Mouse (Mus musculus) hindbrain, postnatal 0 days (tissue): ENCODE measurements at regions not wholly inside any gene's neighbourhood (a gene's known extent, or its start where the extent isn't known, plus 50 kb on each side); places are given as distances from the start of the nearest gene placed in this dataset.
A peak's percentile ranks its signal among the peaks of the same experiment; 100 is the strongest.
"Not testable (repeated sequence)": the region's sequence is repeated elsewhere in the genome, so short reads cannot be mapped to it uniquely, and the experiment has no call there.

ENCODE experiments used
- ATAC-seq: fragments of 200-750 bp; cut with Nextera tagmentation; 2 replicates; pipeline ENCODE4 v1.8.0; 2017; ENCODE audit warnings: mild to moderate bottlenecking, moderate TSS enrichment, moderate library complexity
- DNase-seq: peaks from one replicate; pipeline ENCODE4 v3.0.0-alpha.2; 2015; ENCODE audit warnings: low spot score
- H3K27ac ChIP-seq: fragments of 300-500 bp; sonication (generic); 2 replicates; pipeline ENCODE4 v1.5.1; 2014; ENCODE audit warnings: mild to moderate bottlenecking
- H3K27me3 ChIP-seq: fragments of 300-500 bp; sonication (generic); 2 replicates; pipeline ENCODE4 v1.6.1; 2014; ENCODE audit warnings: low read length, mixed read lengths; ENCODE audit not compliant: insufficient read depth
- H3K36me3 ChIP-seq: fragments of 300-500 bp; sonication (generic); 2 replicates; pipeline ENCODE4 v1.6.1; 2014; ENCODE audit warnings: low read length, mixed read lengths; ENCODE audit not compliant: insufficient read depth
- H3K4me1 ChIP-seq: fragments of 300-500 bp; sonication (generic); 2 replicates; pipeline ENCODE4 v1.6.1; 2014; ENCODE audit warnings: antibody characterized with exemption, low read length, mixed read lengths; ENCODE audit not compliant: insufficient read depth
- H3K4me2 ChIP-seq: fragments of 300-500 bp; sonication (generic); 2 replicates; pipeline ENCODE4 v1.6.1; 2014; ENCODE audit warnings: low read depth, mild to moderate bottlenecking, low read length, moderate library complexity, mixed read lengths
- H3K4me3 ChIP-seq: fragments of 300-500 bp; sonication (generic); 2 replicates; pipeline ENCODE4 v1.5.1; 2014; ENCODE audit warnings: low read length
- H3K9ac ChIP-seq: fragments of 300-500 bp; sonication (generic); replicated peaks from 2 replicates; pipeline ENCODE4 v1.6.1; 2014; ENCODE audit warnings: mild to moderate bottlenecking, low read length, moderate library complexity, mixed read lengths
- H3K9me3 ChIP-seq: fragments of 300-500 bp; sonication (generic); 2 replicates; pipeline ENCODE4 v1.6.1; 2016; ENCODE audit warnings: low read length, mixed read lengths
- CTCF ChIP-seq: IDR thresholded peaks from 2 replicates; pipeline ENCODE4 v1.5.1; 2016; ENCODE audit warnings: antibody characterized with exemption, control low read depth, low read depth
- WGBS: fragments of 180-500 bp; shearing (Covaris S2); extraction: QIAGEN DNeasy Blood & Tissue Kit; methylation state at CpG from one replicate; pipeline ENCODE4 v1.1.7; 2014; 5-methylcytosine and 5-hydroxymethylcytosine counted together

GRCm38 (mm10) chrX:104931153-104931706, 74.2 kb upstream of the Magee2 start:
- H3K36me3 ChIP-seq, result no peaks in the 10 kb centered on the region
- WGBS, result 88% methylated on average over 2 of the region's 2 CpGs
- no peak for TF ChIP-seq CTCF
- no peak overlapping the region for H3K4me2 ChIP-seq
- no peak for ATAC-seq
- no peaks in the 10 kb centered on the region for H3K9me3 ChIP-seq
- H3K27me3 ChIP-seq, result no peaks in the 10 kb centered on the region
- no peak overlapping the region for H3K9ac ChIP-seq
- no peak overlapping the region for H3K27ac ChIP-seq
- DNase-seq, result peak; percentile 31
- H3K4me1 ChIP-seq, result no peaks in the 10 kb centered on the region
- no peak overlapping the region for H3K4me3 ChIP-seq

- no peak for DNase-seq
- 54% methylated on average over 2 of the region's 2 CpGs for WGBS
- no peak overlapping the region for H3K27ac ChIP-seq
- no peak for ATAC-seq
- no peaks in the 10 kb centered on the region for H3K36me3 ChIP-seq
- no peaks in the 10 kb centered on the region for H3K9me3 ChIP-seq
- no peaks in the 10 kb centered on the region for H3K4me1 ChIP-seq
- H3K9ac ChIP-seq, result no peak overlapping the region
- H3K4me3 ChIP-seq, result no peak overlapping the region
- no peak overlapping the region for H3K4me2 ChIP-seq
- TF ChIP-seq CTCF, result no peak
- H3K27me3 ChIP-seq, result peaks cover 4% of the 10 kb centered on the region; the same call in 1 of the 2 replicates
Measured at GRCm38 (mm10) chrX:104951587-104951986, 94.5 kb upstream of the Magee2 start.

GRCm38 (mm10) chrX:104952809-104953208, 95.7 kb upstream of the Magee2 start:
- 40% methylated on average over 4 of the region's 5 CpGs for WGBS
- not testable (repeated sequence) for H3K27ac ChIP-seq, H3K4me2 ChIP-seq, ATAC-seq, H3K27me3 ChIP-seq, H3K4me1 ChIP-seq, H3K9ac ChIP-seq, H3K36me3 ChIP-seq, DNase-seq, H3K4me3 ChIP-seq, H3K9me3 ChIP-seq

GRCm38 (mm10) chrX:104953391-104953790, 96.3 kb upstream of the Magee2 start:
- H3K4me3 ChIP-seq, H3K9me3 ChIP-seq, DNase-seq, H3K4me2 ChIP-seq, H3K9ac ChIP-seq, H3K36me3 ChIP-seq, H3K27me3 ChIP-seq, H3K27ac ChIP-seq, H3K4me1 ChIP-seq: not testable (repeated sequence)
- peak; percentile 53; the same call in 1 of the 2 replicates for ATAC-seq
- no CpG with 5 or more reads among the region's 3 CpGs for WGBS

DNA sequence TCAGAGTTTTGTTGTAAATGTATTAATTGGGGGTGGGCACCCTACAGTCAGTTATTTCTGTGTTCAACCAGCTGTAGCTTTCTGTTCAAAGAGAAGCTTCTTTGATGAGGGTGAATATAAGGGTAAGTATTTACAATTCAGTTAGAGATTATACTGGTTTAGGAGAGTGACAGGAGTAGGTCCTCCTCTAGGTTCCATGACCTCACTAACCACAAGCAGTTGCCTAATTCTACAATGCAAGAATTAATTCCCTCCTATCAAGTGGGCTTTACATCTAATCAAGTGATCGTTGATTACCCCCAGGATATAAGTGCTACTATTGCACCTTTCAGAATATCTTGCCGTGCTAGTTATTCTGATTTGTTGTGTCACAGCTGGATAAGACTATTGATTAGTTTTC, 101.1 kb upstream of the Pbdc1 start:
- no peak for TF ChIP-seq CTCF
- Histone ChIP-seq H3K4me3 (no peak overlapping the region), H3K9me3 (no peaks in the 10 kb centered on the region), H3K27me3 (no peaks in the 10 kb centered on the region; the same call in 1 of the 2 replicates), H3K36me3 (no peaks in the 10 kb centered on the region), H3K4me1 (no peaks in the 10 kb centered on the region), H3K27ac (no peak overlapping the region), H3K4me2 (no peak overlapping the region), H3K9ac (no peak overlapping the region)
- DNase-seq, result no peak
- WGBS, result 77% methylated on average over 2 of the region's 2 CpGs
- no peak for ATAC-seq

DNA sequence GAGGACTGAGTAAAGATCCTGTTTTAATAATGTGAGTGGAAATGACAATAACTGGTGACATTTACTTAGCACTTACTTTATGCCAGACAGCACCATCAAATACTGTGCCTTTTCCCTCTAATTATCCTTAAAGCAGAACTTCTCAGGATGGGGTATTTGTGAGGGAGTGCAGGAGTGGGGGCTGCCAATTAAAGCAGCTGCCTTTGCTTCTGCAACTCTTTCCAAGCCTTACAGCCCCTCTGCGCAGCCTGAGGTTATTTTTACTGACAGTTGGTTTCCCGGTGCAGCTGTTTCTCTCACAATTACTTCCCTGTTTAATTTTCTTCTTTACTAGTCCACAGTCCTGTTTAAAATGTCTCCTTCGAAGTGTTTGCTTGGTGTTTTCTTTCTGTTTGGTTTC, 76.3 kb upstream of the Pbdc1 start:
- no peak overlapping the region for H3K4me2 ChIP-seq
- H3K4me3 ChIP-seq, result no peak overlapping the region
- no peak overlapping the region for H3K9ac ChIP-seq
- no peak overlapping the region for H3K27ac ChIP-seq
- no peaks in the 10 kb centered on the region for H3K36me3 ChIP-seq
- no peak for TF ChIP-seq CTCF
- no peaks in the 10 kb centered on the region for H3K9me3 ChIP-seq
- 53% methylated on average over 3 of the region's 3 CpGs for WGBS
- H3K4me1 ChIP-seq, result no peaks in the 10 kb centered on the region
- DNase-seq (peak; percentile 1), ATAC-seq (no peak)
- H3K27me3 ChIP-seq, result no peaks in the 10 kb centered on the region; the same call in 1 of the 2 replicates

GRCm38 (mm10) chrX:105006445-105006844, 73.1 kb upstream of the Pbdc1 start:
- Histone ChIP-seq H3K36me3 (no peaks in the 10 kb centered on the region), H3K27ac (no peak overlapping the region), H3K9ac (no peak overlapping the region), H3K9me3 (no peaks in the 10 kb centered on the region), H3K4me2 (no peak overlapping the region), H3K4me1 (no peaks in the 10 kb centered on the region), H3K4me3 (no peak overlapping the region), H3K27me3 (no peaks in the 10 kb centered on the region; the same call in 1 of the 2 replicates)
- 13% methylated on average over 2 of the region's 2 CpGs for WGBS
- ATAC-seq, result no peak
- DNase-seq, result peak; percentile 66
- TF ChIP-seq CTCF, result peak; percentile 73
